Mouse (Mus musculus) lung, postnatal 25 days (tissue): ENCODE data around the gene Fez1.

Experiments used
- DNase-seq: peaks from one replicate; pipeline ENCODE4 v3.0.0; 2022; ENCODE audit warnings: low spot score

The Fez1 gene

DNA sequence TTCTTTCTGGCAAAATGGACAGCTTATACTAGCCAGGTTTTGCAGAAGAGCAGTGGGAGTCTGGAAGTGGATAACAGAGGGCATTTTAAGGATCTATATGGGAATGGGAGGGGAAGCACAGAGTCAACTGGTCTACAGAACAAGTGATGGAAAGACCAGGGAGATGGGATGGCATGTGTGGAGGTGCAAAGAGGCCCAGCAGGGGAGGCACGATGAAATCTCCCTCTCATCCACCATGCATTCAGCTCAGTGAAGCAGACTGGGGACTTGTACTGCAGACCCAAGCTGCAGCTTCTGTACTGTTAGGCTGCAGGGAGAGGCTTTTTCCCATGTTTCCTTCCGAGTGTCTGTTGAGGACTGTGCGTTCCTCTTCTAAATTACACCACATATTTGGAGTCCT, 12.2 kb downstream of the Fez1 start:
- no peak for DNase-seq

GRCm38 (mm10) chr9:36846346-36846745, 24.7 kb downstream of the Fez1 start:
- DNase-seq: no peak

DNA sequence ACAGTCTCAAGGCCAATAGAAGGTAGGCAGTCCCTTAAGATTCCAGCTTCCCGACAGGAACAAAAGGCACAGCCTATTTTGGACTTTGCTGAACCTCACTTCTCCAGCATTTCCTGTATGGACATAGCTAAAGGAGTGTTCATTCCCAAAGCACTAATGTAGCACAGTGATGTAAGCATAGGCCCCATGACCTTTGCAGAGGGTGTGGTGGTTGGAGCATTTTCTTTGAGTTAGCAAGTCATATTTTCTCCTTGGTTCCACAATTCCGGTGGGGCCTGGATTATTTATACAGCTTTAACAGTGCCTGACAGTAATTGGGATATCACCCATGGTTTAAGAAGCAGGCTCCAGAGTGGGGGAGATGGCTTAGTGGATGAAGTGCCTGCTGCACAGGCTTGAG, 27.0 kb downstream of the Fez1 start:
- DNase-seq: no peak

- DNase-seq: no peak
These were observed 28.4 kb downstream of the Fez1 start for GRCm38 (mm10) chr9:36850091-36850490.

DNA sequence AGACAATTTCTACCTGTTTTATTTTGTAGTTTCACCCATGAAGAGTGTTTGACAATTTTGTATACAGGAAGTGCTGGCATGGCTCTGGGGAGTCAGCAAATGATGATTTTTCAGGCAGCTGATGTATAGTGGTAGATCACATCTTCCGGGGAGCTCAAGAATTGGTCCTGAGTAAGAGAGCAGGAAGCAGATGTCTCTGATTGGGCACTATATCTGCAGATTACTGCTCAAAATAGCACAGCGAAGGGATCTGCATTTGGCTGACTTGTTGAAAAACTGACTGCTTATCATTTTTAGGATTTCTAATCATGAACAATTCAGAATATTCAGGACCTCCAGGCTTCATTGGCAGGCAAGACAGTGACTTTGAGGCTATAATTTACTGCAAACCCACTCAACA, 30.5 kb downstream of the Fez1 start:
- DNase-seq: no peak

GRCm38 (mm10) chr9:36856351-36856750, 34.7 kb downstream of the Fez1 start:
- DNase-seq: no peak

DNA sequence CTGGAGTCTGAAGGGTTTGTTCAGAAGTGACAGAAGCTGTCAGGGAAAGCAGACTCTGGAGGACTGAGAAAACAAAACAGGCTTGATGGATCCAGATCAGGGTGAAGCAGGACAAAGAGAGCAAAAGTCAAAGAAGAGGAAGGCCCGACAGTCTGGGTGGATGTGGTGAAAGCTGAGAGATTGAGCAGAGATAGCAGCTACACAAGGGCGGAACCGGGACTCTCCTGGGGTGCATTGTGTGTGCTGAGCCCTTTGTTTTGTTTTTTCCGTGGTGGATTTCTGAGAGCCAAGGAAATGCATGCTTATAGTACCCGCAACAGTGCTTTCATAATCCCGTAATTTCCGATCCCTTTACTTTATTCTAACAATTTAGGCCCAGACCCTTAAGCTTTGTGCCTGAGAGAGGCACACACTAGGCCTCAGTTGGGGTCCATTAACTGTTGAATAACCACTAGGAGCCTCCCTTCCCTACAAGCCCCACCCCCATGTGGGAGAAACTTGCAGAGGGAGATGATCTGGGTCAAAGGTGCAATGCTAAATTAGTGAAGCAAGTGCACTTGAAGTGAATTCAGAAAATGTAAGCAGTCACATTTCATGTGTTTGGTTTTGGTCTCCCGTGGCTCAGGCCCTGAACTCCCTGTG, 35.9 kb downstream of the Fez1 start:
- DNase-seq: no peak

DNA sequence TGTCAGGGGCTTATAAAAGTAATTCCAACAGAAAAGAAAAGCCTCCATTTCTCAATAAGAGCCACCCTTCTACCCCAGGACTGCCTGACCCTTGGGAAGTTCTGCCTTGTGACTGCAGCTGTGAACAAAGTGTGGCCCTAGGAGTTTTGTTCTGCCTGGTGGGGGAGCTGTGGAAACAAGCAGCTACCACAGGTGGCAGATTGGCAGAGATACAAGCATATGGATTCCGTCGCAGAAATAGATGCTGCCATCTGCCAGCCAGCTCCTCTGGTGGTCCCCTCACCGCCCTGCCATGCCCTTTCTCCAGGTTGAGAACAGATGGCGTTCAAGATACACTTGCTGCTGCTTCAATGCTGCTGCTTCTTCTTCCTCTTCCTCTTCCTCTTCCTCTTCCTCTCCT, 37.0 kb downstream of the Fez1 start:
- DNase-seq: no peak

DNA sequence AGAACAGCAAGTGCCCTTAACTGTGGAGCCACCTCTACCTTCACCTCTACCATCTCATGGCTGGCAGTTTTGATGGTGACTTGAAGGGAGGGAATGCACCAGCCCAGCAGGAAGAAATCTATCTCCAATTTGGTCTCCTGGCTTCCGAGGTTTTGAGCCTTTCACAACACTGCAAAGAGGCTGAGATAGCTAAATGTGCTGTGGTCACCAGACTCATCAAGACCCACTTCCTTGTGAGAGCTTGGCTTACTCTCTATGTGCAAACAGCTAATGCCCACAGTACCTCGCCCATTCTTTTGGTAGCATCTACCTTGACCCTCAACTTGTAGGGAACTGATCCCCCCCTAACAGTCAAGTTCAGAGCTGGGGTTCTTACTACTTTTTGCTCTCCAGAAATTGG, 40.9 kb downstream of the Fez1 start:
- DNase-seq: no peak

- DNase-seq: no peak
These were observed 42.0 kb downstream of the Fez1 start for GRCm38 (mm10) chr9:36863694-36864093.

DNA sequence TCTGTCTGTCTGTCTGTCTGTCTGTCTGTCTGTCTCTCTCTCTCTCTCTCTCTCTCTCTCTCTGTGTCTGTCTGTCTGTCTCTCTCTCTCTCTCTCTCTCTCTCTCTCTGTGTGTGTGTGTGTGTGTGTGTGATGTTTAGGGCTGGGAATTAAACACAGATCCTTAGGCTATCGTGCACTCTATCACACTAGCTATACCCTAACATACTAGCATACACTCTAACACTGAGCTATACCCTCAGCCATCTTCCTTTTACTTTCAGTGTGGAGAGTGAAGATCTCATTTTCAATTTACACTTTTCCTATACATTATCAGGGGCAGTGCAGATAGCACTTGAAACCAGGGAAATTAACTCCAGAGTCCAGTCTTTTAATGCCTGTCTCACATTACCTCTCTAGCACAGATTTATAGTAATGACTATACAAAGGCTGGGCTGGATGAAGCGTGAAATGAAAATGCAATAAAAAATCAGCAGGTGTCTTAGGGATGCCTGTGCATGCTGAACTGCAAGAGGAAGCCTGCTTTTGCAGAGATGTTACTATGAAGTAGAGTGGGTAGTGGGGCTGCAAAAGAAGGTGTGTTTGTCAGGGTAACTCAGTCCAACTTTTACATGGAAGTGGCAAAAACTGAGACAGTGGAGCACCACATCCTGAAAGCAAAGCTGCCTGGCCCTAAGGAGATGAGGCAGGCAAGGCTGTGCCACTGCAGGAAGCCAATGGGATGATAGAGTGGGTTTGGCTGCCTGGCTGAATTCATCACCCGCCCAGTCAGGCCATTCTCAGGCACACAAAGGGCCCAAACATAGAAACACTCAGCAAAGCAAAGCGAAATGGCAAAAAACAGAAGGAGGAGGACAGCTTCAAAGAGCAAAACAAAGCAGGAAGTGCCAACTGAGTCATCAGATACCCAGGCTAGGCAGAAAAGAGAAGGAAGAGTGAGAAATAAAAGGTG, 43.5 kb downstream of the Fez1 start:
- DNase-seq: no peak

DNA sequence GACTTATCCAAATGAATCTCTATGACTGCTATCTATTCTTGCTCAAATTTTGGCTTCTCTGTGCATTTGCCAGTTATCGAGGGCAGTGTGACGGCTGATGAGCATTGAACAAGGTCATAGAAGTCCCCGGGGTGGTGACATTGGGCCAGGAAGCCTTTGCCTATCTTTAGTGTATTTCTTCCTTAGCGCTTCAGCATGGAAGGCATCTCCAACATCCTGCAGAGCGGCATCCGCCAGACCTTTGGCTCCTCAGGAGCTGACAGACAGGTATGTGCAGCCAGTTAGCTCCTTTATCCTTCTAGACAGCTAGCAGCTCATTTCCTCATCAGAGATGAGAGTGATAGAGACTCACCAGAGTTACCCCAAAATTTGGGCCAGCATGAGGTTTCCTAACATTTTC, 47.0 kb downstream of the Fez1 start:
- no peak for DNase-seq

DNA sequence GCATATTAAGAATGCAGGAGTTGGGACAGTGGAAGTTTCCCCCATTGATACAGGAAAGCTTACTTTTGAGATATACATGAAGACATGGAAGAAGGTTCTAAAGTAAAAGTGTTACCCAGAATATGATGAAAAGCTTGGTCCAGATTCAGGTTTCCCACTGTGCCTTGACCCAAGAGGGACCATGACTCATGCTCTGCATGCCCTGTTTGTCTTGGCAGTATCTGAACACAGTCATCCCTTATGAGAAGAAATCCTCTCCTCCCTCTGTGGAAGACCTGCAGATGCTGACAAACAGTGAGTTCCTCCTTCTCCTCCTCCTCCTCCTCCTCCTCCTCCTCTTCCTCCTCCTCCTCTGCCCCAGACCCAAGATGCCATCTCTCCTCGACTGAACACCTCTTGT, 48.6 kb downstream of the Fez1 start:
- DNase-seq: no peak

- DNase-seq: no peak
These were observed 52.1 kb downstream of the Fez1 start for GRCm38 (mm10) chr9:36873796-36874195.

DNA sequence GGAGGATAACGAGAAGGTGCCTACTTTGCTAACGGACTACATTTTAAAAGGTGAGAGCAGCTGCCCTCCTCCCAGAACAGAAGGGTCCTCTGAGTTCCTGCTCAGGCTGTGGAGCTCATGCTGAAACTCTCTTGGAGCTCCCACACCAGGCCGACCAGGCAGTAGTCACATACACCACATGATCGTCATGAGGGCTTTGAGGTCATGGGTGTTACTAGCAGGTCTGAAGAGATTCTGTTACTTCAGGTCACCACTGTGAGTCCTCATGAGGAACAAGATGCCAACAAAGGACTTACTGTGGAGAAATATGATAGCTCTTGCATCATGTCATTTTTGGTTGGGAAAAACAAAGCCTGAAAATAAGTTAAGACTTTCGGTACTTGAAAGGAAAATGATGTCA, 54.6 kb downstream of the Fez1 start:
- DNase-seq: no peak

DNA sequence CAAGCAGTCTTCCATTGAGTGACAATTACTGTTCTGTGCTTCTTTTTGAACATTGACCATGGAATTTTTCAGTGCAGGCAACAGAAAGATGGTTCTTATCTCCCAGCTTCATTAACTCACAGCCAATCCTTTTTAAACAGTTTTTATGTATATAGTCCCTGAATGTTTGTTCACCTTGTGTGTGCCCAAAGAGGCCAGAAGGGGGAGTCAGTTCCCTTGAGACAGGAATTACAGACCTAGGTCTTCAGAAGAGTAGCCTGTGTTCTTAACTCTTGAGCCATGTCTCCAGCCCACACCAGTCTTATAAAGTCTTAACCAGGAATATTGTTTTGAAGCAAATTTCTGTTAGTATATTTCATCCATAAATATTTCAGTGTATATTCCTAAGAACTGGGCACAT, 55.1 kb downstream of the Fez1 start:
- DNase-seq: no peak

DNA sequence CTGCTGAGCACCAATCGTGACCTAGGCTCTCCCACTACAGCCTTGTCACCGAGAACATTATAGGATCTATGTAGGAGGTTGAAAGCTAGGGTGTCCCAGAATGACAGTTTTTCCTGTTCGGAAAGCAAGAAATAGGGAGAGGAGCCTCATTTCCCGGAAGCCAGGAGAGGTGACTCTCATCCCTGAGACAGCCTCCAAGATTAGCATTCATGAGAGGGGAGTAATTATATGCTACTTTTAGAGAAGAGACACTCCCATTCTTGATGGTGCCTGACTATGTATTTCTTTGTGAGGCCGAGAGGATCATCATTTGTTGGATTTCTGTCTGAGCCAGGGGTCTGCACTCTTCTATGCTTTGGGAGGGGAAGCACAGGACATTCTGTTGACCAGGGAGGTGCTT, 60.0 kb downstream of the Fez1 start:
- DNase-seq: no peak

GRCm38 (mm10) chr9:36882034-36882745, 60.5 kb downstream of the Fez1 start:
- DNase-seq: no peak

GRCm38 (mm10) chr9:36883569-36883968, 61.9 kb downstream of the Fez1 start:
- no peak for DNase-seq

DNA sequence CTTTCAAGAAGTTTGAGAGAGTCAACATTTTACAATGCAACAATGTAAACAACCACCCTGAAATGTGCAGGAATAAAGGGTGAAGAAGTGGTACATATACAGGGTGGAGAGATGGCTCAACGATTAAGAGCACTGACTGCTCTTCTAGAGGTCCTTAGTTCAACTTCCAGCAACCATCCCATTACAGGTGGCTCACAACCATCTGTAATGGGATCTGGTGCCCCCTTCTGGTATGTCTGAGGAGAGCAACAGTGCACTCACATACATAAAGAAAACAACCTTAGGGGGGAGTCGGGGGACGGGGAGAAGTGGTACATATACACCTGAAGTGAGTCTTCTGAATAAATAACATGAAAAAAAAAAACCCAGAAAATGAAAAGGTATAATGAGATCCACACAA, 63.6 kb downstream of the Fez1 start:
- peak; percentile 12 for DNase-seq

DNA sequence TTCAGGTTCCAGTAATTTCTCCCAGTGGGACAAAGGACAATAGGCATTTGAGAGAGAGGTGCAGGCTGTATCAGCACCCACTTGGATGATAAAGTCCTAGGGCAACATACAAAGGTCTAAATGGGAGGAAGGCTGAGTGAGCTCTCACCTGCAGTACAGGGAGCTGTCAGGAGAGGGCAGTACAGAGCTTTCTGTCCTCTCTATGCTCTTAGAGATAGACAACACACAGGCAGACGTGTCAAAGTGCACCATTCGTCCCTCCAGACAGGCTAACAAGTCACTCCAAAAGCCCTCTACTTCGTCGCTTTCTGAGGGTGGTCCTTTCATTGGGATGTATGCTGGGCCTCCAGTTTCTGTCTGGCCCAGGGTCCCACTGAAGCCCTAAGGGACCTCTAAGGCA, 68.9 kb downstream of the Fez1 start:
- DNase-seq: no peak

DNA sequence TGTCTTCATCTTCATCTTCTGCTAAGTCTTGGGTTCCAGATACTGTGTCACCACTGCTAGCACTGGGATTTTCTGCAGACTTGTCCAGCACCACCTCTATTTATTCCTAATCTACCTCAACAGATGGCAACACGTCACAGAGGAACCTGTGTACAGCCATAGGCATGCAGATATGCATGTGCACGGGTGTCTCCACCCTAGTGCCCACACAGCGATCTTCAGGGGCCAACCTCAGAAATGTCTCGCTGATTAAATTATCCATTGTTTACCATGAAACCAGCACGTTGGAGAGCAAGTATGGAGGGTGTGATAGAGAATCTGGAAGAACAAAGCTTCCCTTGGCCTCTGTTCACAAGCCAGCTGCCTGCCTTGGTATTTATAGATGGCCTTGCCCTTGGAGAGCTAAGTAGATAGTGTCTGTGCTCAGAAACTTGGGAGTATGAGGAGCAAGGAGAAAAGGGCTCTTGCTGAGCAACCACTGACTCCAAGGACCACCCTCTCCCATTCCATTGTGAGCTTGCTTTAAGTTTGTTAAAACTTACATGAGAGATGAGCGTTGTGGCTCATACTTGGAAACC, 71.8 kb downstream of the Fez1 start:
- no peak for DNase-seq

GRCm38 (mm10) chr9:36894242-36894641, 72.6 kb downstream of the Fez1 start:
- no peak for DNase-seq
